Mouse (Mus musculus): ENCODE results near the gene Noto. TPM values are rescaled to one million over a fixed set of nuclear protein-coding genes. Genes with fewer than 3 reads are reported as not detected.

The Noto gene
- polyA plus RNA-seq, 1 experiment = not detected

GRCm38 (mm10) chr6:85452816-85453215 is 29.1 kb downstream of the Noto start:
- Histone ChIP-seq H3K27me3 (ENCODE audit: control insufficient read depth) (no peaks in the 10 kb centered on the region), H3K4me1 (ENCODE audit: control insufficient read depth) (peaks cover 62% of the 10 kb centered on the region), H3K4me3 (replicated peaks) (peak overlapping the region; percentile 96), H3K36me3 (ENCODE audit: control insufficient read depth) (peaks cover 53% of the 10 kb centered on the region), H3K9me3 (ENCODE audit: control insufficient read depth, low read length) (no peaks in the 10 kb centered on the region)
- TF ChIP-seq TAL1 (IDR thresholded peaks at IDR 0.05; ENCODE audit: low read length) = no peak
- TF ChIP-seq GATA1 (IDR thresholded peaks at IDR 0.05; ENCODE audit: low read length) = no peak; the same call in 1 of the 2 replicates

GRCm38 (mm10) chr6:85459621-85460020 is 35.9 kb downstream of the Noto start:
- H3K9me3 ChIP-seq (ENCODE audit: control insufficient read depth, low read length) = no peaks in the 10 kb centered on the region
- H3K36me3 ChIP-seq (ENCODE audit: control insufficient read depth) = peaks cover 95% of the 10 kb centered on the region
- TF ChIP-seq TAL1 (IDR thresholded peaks at IDR 0.05; ENCODE audit: low read length) (no peak), GATA1 (IDR thresholded peaks at IDR 0.05; ENCODE audit: low read length) (no peak)

GRCm38 (mm10) chr6:85465381-85465780 is 41.7 kb downstream of the Noto start:
- no peaks in the 10 kb centered on the region for H3K27me3 ChIP-seq (ENCODE audit: control insufficient read depth)
- no peaks in the 10 kb centered on the region for H3K4me1 ChIP-seq (ENCODE audit: control insufficient read depth)
- no peak overlapping the region for H3K4me3 ChIP-seq (replicated peaks)
- H3K36me3 ChIP-seq (ENCODE audit: control insufficient read depth) = peaks cover 98% of the 10 kb centered on the region
- no peak for TF ChIP-seq GATA1 (IDR thresholded peaks at IDR 0.05; ENCODE audit: low read length)
- TF ChIP-seq TAL1 (IDR thresholded peaks at IDR 0.05; ENCODE audit: low read length) = no peak
- no peaks in the 10 kb centered on the region for H3K9me3 ChIP-seq (ENCODE audit: control insufficient read depth, low read length)

More at GRCm38 (mm10) chr6:85459621-85460020, 35.9 kb downstream of the Noto start:
- no peak overlapping the region for H3K4me3 ChIP-seq (replicated peaks)
- no peaks in the 10 kb centered on the region for H3K27me3 ChIP-seq (ENCODE audit: control insufficient read depth)
- H3K4me1 ChIP-seq (ENCODE audit: control insufficient read depth) = peaks cover 25% of the 10 kb centered on the region

- no peaks in the 10 kb centered on the region for H3K9me3 ChIP-seq (ENCODE audit: control insufficient read depth, low read length)
- H3K27me3 ChIP-seq (ENCODE audit: control insufficient read depth) = no peaks in the 10 kb centered on the region; the same call in 1 of the 2 replicates
- H3K36me3 ChIP-seq (ENCODE audit: control insufficient read depth) = peaks cover 53% of the 10 kb centered on the region
- TF ChIP-seq TAL1 (IDR thresholded peaks at IDR 0.05; ENCODE audit: low read length) = no peak
- H3K4me1 ChIP-seq (ENCODE audit: control insufficient read depth) = no peaks in the 10 kb centered on the region
- H3K4me3 ChIP-seq (replicated peaks) = no peak overlapping the region
These were observed 46.2 kb downstream of the Noto start for GRCm38 (mm10) chr6:85469660-85470430.

- Histone ChIP-seq H3K4me3 (replicated peaks) (no peak overlapping the region), H3K27me3 (ENCODE audit: control insufficient read depth) (no peaks in the 10 kb centered on the region; the same call in 1 of the 2 replicates), H3K4me1 (ENCODE audit: control insufficient read depth) (no peaks in the 10 kb centered on the region), H3K9me3 (ENCODE audit: control insufficient read depth, low read length) (no peaks in the 10 kb centered on the region), H3K36me3 (ENCODE audit: control insufficient read depth) (peaks cover 32% of the 10 kb centered on the region)
- TF ChIP-seq GATA1 (IDR thresholded peaks at IDR 0.05; ENCODE audit: low read length) (no peak), TAL1 (IDR thresholded peaks at IDR 0.05; ENCODE audit: low read length) (no peak)
These were observed 48.3 kb downstream of the Noto start for GRCm38 (mm10) chr6:85471962-85472361.

- no peaks in the 10 kb centered on the region for H3K9me3 ChIP-seq (ENCODE audit: control insufficient read depth, low read length)
- H3K27me3 ChIP-seq (ENCODE audit: control insufficient read depth) = peaks cover 2% of the 10 kb centered on the region
- TF ChIP-seq GATA1 (IDR thresholded peaks at IDR 0.05; ENCODE audit: low read length) = no peak
- TF ChIP-seq TAL1 (IDR thresholded peaks at IDR 0.05; ENCODE audit: low read length) = no peak
- no peaks in the 10 kb centered on the region for H3K4me1 ChIP-seq (ENCODE audit: control insufficient read depth)
- H3K36me3 ChIP-seq (ENCODE audit: control insufficient read depth) = peaks cover 26% of the 10 kb centered on the region
- no peak overlapping the region for H3K4me3 ChIP-seq (replicated peaks)
These were observed 48.9 kb downstream of the Noto start for GRCm38 (mm10) chr6:85472542-85472941.

- no peak for TF ChIP-seq GATA1 (IDR thresholded peaks at IDR 0.05; ENCODE audit: low read length)
- TF ChIP-seq TAL1 (IDR thresholded peaks at IDR 0.05; ENCODE audit: low read length) = no peak
- H3K27me3 ChIP-seq (ENCODE audit: control insufficient read depth) = peaks cover 11% of the 10 kb centered on the region
These were observed 51.9 kb downstream of the Noto start for GRCm38 (mm10) chr6:85475581-85475980.

GRCm38 (mm10) chr6:85477366-85477917 is 53.8 kb downstream of the Noto start:
- Histone ChIP-seq H3K4me1 (ENCODE audit: control insufficient read depth) (no peaks in the 10 kb centered on the region), H3K4me3 (replicated peaks) (no peak overlapping the region), H3K27me3 (ENCODE audit: control insufficient read depth) (peaks cover 21% of the 10 kb centered on the region), H3K36me3 (ENCODE audit: control insufficient read depth) (no peaks in the 10 kb centered on the region), H3K9me3 (ENCODE audit: control insufficient read depth, low read length) (peaks cover 2% of the 10 kb centered on the region; the same call in 1 of the 2 replicates)
- no peak for TF ChIP-seq TAL1 (IDR thresholded peaks at IDR 0.05; ENCODE audit: low read length)
- no peak for TF ChIP-seq GATA1 (IDR thresholded peaks at IDR 0.05; ENCODE audit: low read length)

More at GRCm38 (mm10) chr6:85475581-85475980, 51.9 kb downstream of the Noto start:
- Histone ChIP-seq H3K4me3 (replicated peaks) (no peak overlapping the region), H3K9me3 (ENCODE audit: control insufficient read depth, low read length) (no peaks in the 10 kb centered on the region), H3K36me3 (ENCODE audit: control insufficient read depth) (no peaks in the 10 kb centered on the region), H3K4me1 (ENCODE audit: control insufficient read depth) (no peaks in the 10 kb centered on the region)

- H3K4me1 ChIP-seq (ENCODE audit: control insufficient read depth) = no peaks in the 10 kb centered on the region
- peaks cover 25% of the 10 kb centered on the region for H3K27me3 ChIP-seq (ENCODE audit: control insufficient read depth)
- no peaks in the 10 kb centered on the region for H3K36me3 ChIP-seq (ENCODE audit: control insufficient read depth)
- no peak overlapping the region for H3K4me3 ChIP-seq (replicated peaks)
- TF ChIP-seq GATA1 (IDR thresholded peaks at IDR 0.05; ENCODE audit: low read length) (no peak), TAL1 (IDR thresholded peaks at IDR 0.05; ENCODE audit: low read length) (no peak)
- H3K9me3 ChIP-seq (ENCODE audit: control insufficient read depth, low read length) = peaks cover 2% of the 10 kb centered on the region; the same call in 1 of the 2 replicates
These were observed 54.7 kb downstream of the Noto start for GRCm38 (mm10) chr6:85478416-85478815.

Other genes with a start within 250 kb of the Noto start
- gene Emx1, start 236.4 kb upstream of the Noto start, polyA plus RNA-seq (2012) = not detected in 2 replicates
- 0.01 and 0.08 TPM in 2 replicates for gene Sfxn5, start 90.5 kb upstream of the Noto start, polyA plus RNA-seq (2012)
- gene Rab11fip5, start 49.3 kb upstream of the Noto start, polyA plus RNA-seq (2012) = 0.01 and 0.03 TPM in 2 replicates
- 0.37 and 0.47 TPM in 2 replicates for gene Smyd5, start 8.1 kb downstream of the Noto start, polyA plus RNA-seq (2012)
- 3.4 and 5.0 TPM in 2 replicates for gene Cct7, start 27.6 kb downstream of the Noto start, polyA plus RNA-seq (2012)
- gene Pradc1, start 28.1 kb downstream of the Noto start, polyA plus RNA-seq (2012) = 3.6 and 4.2 TPM in 2 replicates
- gene Fbxo41, start 79.1 kb downstream of the Noto start, polyA plus RNA-seq (2012) = not detected in 2 replicates
- 0.06 TPM in 1 of 2 replicates, not detected in the other for gene Egr4, start 89.7 kb downstream of the Noto start, polyA plus RNA-seq (2012)
- 0.07 and 0.10 TPM in 2 replicates for gene Alms1, start 163.6 kb downstream of the Noto start, polyA plus RNA-seq (2012)